Mouse (Mus musculus): ENCODE results near the gene Zic5.
A peak's percentile ranks its signal among the peaks of the same experiment; 100 is the strongest.

Gene Zic5

GRCm38 (mm10) chr14:122464763-122465741, at the start of gene Zic5:
Gene Zic5 (minus strand): TSS chr14:122465677.
- peak; percentile 84 for DNase-seq

- DNase-seq, result no peak
Observed at GRCm38 (mm10) chr14:122513511-122514036, 48.1 kb upstream of the Zic5 start.

GRCm38 (mm10) chr14:122511519-122511918, 46.0 kb upstream of the Zic5 start:
- no peak for DNase-seq

GRCm38 (mm10) chr14:122509058-122509457, 43.6 kb upstream of the Zic5 start:
- DNase-seq, result peak; percentile 28

GRCm38 (mm10) chr14:122492015-122492414, 26.5 kb upstream of the Zic5 start:
- DNase-seq, result no peak

GRCm38 (mm10) chr14:122491521-122491920, 26.0 kb upstream of the Zic5 start:
- DNase-seq, result no peak

GRCm38 (mm10) chr14:122490441-122491328, 25.2 kb upstream of the Zic5 start, which contains the start of gene Gm10837:
Gene Gm10837 (plus strand): TSS chr14:122490586.
- DNase-seq, result peak; percentile 69

- peak; percentile 59 for DNase-seq
Observed at GRCm38 (mm10) chr14:122489686-122490414, 24.4 kb upstream of the Zic5 start.

- DNase-seq, result peak; percentile 50
Observed at GRCm38 (mm10) chr14:122489041-122489440, 23.6 kb upstream of the Zic5 start.

- DNase-seq, result peak; percentile 62
Observed at GRCm38 (mm10) chr14:122487366-122487765, 21.9 kb upstream of the Zic5 start.

GRCm38 (mm10) chr14:122486611-122487010, 21.1 kb upstream of the Zic5 start:
- peak; percentile 32 for DNase-seq

GRCm38 (mm10) chr14:122485635-122486181, 20.2 kb upstream of the Zic5 start:
- peak; percentile 58 for DNase-seq

- DNase-seq, result peak; percentile 65
Observed at GRCm38 (mm10) chr14:122484844-122485551, 19.5 kb upstream of the Zic5 start.

GRCm38 (mm10) chr14:122484458-122484843, 19.0 kb upstream of the Zic5 start:
- no peak for DNase-seq

GRCm38 (mm10) chr14:122483556-122484421, 18.3 kb upstream of the Zic5 start:
- DNase-seq, result peak; percentile 28

- DNase-seq, result no peak
Observed at GRCm38 (mm10) chr14:122483024-122483385, 17.5 kb upstream of the Zic5 start.

- peak; percentile 68 for DNase-seq
Observed at GRCm38 (mm10) chr14:122482081-122483023, 16.9 kb upstream of the Zic5 start.

GRCm38 (mm10) chr14:122481181-122481580, 15.7 kb upstream of the Zic5 start:
- peak; percentile 54 for DNase-seq

- peak; percentile 54 for DNase-seq
Observed at GRCm38 (mm10) chr14:122480355-122480754, 14.9 kb upstream of the Zic5 start.

All from embryo, embryonic 11 days (tissue).